Mouse (Mus musculus) forebrain, embryonic 14.5 days (tissue): ENCODE results near the gene Dnajc16. TPM values are rescaled to one million over a fixed set of nuclear protein-coding genes. Genes with fewer than 3 reads are reported as not detected.

Experiments used
- ATAC-seq: fragments of 200-750 bp; cut with Nextera tagmentation; 2 replicates; pipeline ENCODE4 v1.8.0; 2017; ENCODE audit warnings: mild to moderate bottlenecking, moderate library complexity
- DNase-seq: peaks from one replicate; pipeline ENCODE4 v3.0.0-alpha.2; 2015; ENCODE audit warnings: low spot score
- H3K27ac ChIP-seq: fragments of 300-500 bp; sonication (generic); 2 replicates; pipeline ENCODE4 v1.5.1; 2014; ENCODE audit warnings: low read depth, mild to moderate bottlenecking, control low read depth, low read length, moderate library complexity
- H3K27me3 ChIP-seq: fragments of 300-500 bp; sonication (generic); replicated peaks from 2 replicates; pipeline ENCODE4 v1.6.1; 2014; ENCODE audit warnings: low read length, control low read depth, mixed read lengths; ENCODE audit not compliant: control insufficient read depth, insufficient read depth
- H3K36me3 ChIP-seq: fragments of 300-500 bp; sonication (generic); 2 replicates; pipeline ENCODE4 v1.6.1; 2014; ENCODE audit warnings: low read length, control low read depth; ENCODE audit not compliant: control insufficient read depth, insufficient read depth
- H3K4me1 ChIP-seq: fragments of 300-500 bp; sonication (generic); 2 replicates; pipeline ENCODE4 v1.6.1; 2014; ENCODE audit warnings: antibody characterized with exemption, low read length, control low read depth; ENCODE audit not compliant: control insufficient read depth, insufficient read depth
- H3K4me2 ChIP-seq: fragments of 300-500 bp; sonication (generic); 2 replicates; pipeline ENCODE4 v1.6.1; 2014; ENCODE audit warnings: mild to moderate bottlenecking, control low read depth, low read length
- H3K4me3 ChIP-seq: fragments of 300-500 bp; sonication (generic); 2 replicates; pipeline ENCODE4 v1.5.1; 2014; ENCODE audit warnings: low read depth, low read length, control low read depth
- H3K9ac ChIP-seq: fragments of 300-500 bp; sonication (generic); 2 replicates; pipeline ENCODE4 v1.6.1; 2014; ENCODE audit warnings: mild to moderate bottlenecking, low read length, control low read depth, moderate library complexity
- H3K9me3 ChIP-seq: fragments of 300-500 bp; sonication (generic); replicated peaks from 2 replicates; pipeline ENCODE4 v1.6.1; 2016; ENCODE audit warnings: low read length, control low read depth, mixed read lengths; ENCODE audit not compliant: control insufficient read depth
- WGBS: fragments of 180-500 bp; shearing (Covaris S2); extraction: QIAGEN DNeasy Blood & Tissue Kit; methylation state at CpG from one replicate; pipeline ENCODE4 v1.1.7; 2014; 5-methylcytosine and 5-hydroxymethylcytosine counted together
- polyA plus RNA-seq: library from polyadenylated mRNA; unstranded; fragments of >200 nt; fragmentation: Nextera tagmentation; extraction: Ambion mirVana; gene quantifications from 2 replicates; pipeline ENCODE4 v1.2.1, GENCODE M21; 2014

The Dnajc16 gene
- polyA plus RNA-seq, 1 experiment from 2014 or later = 3.6 TPM

DNA sequence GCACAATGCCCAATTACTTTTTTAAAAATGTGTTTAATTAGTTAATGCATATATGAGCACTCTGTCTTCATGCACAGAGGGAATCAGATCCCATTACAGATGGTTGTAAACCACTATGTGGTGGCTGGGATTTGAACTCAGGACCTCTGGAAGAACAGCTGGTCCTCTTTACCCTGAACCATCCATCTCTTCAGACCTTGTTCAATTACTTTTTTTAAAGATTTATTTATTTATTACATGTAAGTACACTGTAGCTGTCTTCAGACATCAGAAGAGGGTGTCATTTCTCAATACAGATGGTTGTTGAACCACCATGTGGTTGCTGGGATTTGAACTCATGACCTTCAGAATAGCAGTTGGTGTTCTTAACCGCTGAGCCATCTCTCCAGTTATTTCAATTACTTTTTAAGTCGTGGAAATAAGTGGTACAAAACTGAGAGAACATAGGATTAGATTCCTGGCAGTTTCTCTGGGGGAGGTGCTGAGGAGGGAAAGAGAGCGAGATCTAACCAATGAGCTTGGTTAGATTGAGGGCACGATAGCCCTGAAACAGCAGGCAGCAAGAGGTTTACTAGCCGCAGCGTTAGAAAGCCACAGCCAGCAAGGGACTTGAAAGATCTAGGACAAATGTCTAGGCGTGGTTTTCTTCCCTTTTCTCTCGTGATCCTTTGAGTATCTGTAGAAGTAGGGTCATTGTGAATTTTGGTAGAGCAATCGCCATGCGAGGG lies 2.0 kb upstream of the Dnajc16 start:
- Histone ChIP-seq H3K9me3 (no peaks in the 10 kb centered on the region), H3K4me3 (peak overlapping the region; percentile 73), H3K4me2 (peak overlapping the region; percentile 64), H3K9ac (peak overlapping the region; percentile 33; the same call in 1 of the 2 replicates), H3K27ac (peak overlapping the region; percentile 89), H3K36me3 (peaks cover 11% of the 10 kb centered on the region), H3K27me3 (no peaks in the 10 kb centered on the region), H3K4me1 (peaks cover 13% of the 10 kb centered on the region)
- no peak for ATAC-seq
- no peak for DNase-seq
- 14% methylated on average over 10 of the region's 10 CpGs for WGBS

DNA sequence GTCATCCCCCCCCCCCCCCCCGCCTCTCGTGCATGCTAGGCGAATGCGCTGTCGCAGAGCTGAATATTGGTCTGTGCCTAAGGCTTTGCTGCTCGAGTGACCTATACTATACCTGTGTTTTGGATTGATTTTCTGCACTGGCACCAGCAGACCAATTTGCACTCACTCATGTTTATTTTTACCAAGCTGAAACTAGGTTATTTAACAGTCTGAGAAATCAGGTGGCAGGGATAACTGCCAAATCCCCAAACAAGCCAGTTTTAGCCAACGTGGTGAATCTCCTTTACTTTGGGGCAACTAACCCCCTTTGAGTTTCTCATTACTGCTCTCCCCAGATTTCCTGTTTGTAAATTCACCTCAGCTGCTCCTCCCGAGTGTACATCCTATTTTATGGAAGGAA lies 1.2 kb upstream of the Dnajc16 start:
- Histone ChIP-seq H3K4me1 (peaks cover 13% of the 10 kb centered on the region), H3K4me2 (no peak overlapping the region), H3K4me3 (no peak overlapping the region), H3K9me3 (no peaks in the 10 kb centered on the region), H3K9ac (no peak overlapping the region), H3K27me3 (no peaks in the 10 kb centered on the region), H3K27ac (no peak overlapping the region), H3K36me3 (peaks cover 11% of the 10 kb centered on the region)
- ATAC-seq (no peak), DNase-seq (no peak)
- 92% methylated on average over 8 of the region's 8 CpGs for WGBS

DNA sequence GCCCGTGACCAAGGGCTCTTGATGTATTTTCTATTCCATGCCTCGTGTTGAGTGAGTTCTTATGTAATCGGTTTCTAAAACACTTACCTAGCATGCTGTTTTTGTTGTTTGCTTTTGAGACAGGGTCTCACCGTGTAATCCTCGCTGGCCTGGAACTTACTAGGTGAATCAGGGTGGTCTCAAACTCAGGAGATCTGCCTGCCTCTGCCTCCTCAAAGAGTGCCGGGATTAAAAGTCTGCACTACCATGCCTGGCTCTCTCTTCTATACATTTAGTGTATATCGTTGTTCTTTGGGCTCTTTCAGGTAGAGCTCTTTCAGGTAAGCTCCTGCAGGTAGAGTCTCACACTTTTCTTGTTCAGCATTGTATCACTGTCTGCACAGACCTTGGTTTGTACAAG lies 755 bp upstream of the Dnajc16 start:
- H3K27me3 ChIP-seq = no peaks in the 10 kb centered on the region
- WGBS = 92% methylated on average over 7 of the region's 7 CpGs
- DNase-seq = no peak
- peaks cover 13% of the 10 kb centered on the region for H3K4me1 ChIP-seq
- H3K36me3 ChIP-seq = peaks cover 15% of the 10 kb centered on the region
- no peak overlapping the region for H3K4me2 ChIP-seq
- H3K9me3 ChIP-seq = no peaks in the 10 kb centered on the region
- ATAC-seq = no peak
- H3K9ac ChIP-seq = no peak overlapping the region
- no peak overlapping the region for H3K4me3 ChIP-seq
- no peak overlapping the region for H3K27ac ChIP-seq

DNA sequence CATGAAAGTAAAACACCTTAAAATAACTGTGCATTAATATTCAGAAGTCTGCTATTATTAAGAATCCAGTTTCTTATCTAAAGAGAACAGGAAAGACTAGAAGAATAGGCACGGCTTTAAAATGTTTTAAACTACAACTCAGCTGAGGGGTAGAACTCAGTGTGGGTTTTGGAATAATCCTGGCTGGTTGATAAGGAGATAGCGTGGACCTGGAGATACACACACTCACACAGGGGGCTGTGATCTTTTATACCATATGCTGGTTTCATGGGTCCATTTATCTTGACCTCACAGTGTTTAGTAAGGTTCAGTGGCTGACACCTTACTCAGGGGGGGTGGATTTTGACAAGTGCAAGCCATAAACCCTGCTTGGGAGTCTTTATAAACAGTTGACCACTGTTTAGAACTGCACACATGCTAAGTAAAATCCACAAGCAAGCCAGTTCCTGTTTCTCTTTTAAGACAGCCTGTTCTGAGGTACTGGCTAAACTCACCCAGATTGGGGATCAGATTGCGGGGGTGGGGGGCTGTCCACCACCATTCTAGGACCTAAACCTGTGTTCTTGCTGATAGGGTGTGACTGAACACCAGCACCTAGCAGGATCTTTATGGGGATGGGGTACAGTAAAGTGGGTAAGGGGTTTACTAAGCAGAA lies 1.0 kb downstream of the Dnajc16 start:
- no peak for ATAC-seq
- no peak for DNase-seq
- peak overlapping the region; percentile 95 for H3K4me3 ChIP-seq
- no peaks in the 10 kb centered on the region for H3K9me3 ChIP-seq
- peaks cover 26% of the 10 kb centered on the region for H3K36me3 ChIP-seq
- H3K27ac ChIP-seq = 0 out of 2 replicates have a peak overlapping the region, but pooled peaks have one; percentile 74
- H3K4me2 ChIP-seq = peak overlapping the region; percentile 82
- H3K4me1 ChIP-seq = peaks cover 9% of the 10 kb centered on the region
- H3K9ac ChIP-seq = peak overlapping the region; percentile 95
- WGBS = 56% methylated on average over 3 of the region's 3 CpGs
- no peaks in the 10 kb centered on the region for H3K27me3 ChIP-seq

DNA sequence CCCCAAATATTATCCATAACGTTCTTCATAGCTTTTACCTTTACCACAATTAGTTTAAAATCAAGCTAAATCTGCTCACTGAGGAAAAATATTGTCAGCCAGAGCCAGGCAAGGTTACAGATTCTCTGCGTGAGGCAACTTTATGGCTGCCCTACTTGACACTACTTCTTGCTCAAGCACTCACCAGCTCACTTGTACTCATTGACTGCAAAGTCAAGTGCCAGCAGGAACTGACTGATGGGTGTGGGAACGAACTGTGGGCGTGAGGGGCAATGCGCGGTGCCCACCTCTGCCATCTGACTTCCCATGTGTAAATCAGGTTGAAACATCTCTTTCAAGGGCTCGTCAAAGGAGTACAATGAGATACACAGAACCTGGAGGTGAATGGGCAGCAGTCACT lies 3.3 kb downstream of the Dnajc16 start:
- no peaks in the 10 kb centered on the region for H3K9me3 ChIP-seq

DNA sequence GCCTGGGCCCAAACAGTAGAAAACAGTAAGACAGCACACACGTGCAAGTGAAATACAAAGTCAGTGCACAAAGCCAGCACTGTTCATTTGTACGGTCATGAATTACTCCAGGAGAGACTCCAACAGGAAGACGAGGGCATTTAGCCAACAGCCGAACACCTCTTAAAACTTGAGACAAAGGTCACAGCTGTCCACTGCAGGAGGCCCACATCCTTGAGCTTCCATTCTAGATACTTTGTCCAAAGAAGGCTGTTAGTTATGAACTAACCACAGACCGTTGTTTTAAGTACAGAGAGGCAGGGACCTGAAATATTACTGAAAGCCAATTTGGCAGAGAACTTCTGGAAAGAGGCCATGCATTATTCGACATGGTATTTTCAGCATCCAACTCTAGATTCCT lies 3.7 kb downstream of the Dnajc16 start:
- Histone ChIP-seq H3K9me3 (no peaks in the 10 kb centered on the region), H3K4me1 (peaks cover 5% of the 10 kb centered on the region), H3K27ac (no peak overlapping the region), H3K9ac (no peak overlapping the region), H3K4me2 (no peak overlapping the region), H3K27me3 (no peaks in the 10 kb centered on the region), H3K36me3 (peaks cover 49% of the 10 kb centered on the region), H3K4me3 (no peak overlapping the region)
- ATAC-seq (no peak), DNase-seq (no peak)
- WGBS = 79% methylated on average over 6 of the region's 6 CpGs

More for the DNA sequence above, 3.3 kb downstream of the Dnajc16 start:
- Histone ChIP-seq H3K9ac (no peak overlapping the region), H3K27ac (no peak overlapping the region), H3K4me1 (peaks cover 5% of the 10 kb centered on the region), H3K27me3 (no peaks in the 10 kb centered on the region), H3K4me3 (no peak overlapping the region), H3K4me2 (no peak overlapping the region), H3K36me3 (peaks cover 45% of the 10 kb centered on the region)
- 95% methylated on average over 7 of the region's 7 CpGs for WGBS
- ATAC-seq (no peak), DNase-seq (no peak)

DNA sequence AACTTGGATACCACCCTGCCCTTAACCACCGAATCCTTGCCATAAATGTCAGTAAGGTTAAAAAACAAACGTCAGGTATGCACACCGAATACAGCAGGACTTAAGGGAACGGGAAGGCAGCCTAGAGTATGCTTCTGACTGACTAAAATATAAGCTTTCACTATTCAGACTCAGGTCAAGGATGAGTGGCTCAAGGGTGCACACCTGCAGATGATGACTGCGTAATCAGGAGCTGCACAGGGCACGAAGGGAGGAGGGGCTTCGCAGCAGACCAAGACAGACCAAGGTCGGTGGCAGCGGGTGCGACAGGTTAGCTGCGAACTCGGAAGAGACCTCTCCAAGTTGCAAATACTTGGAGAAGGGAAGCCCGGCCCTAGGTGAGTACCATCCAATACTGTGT lies 4.6 kb downstream of the Dnajc16 start:
- DNase-seq = no peak
- Histone ChIP-seq H3K4me1 (peaks cover 5% of the 10 kb centered on the region), H3K4me2 (no peak overlapping the region), H3K4me3 (no peak overlapping the region), H3K9ac (no peak overlapping the region), H3K9me3 (no peaks in the 10 kb centered on the region), H3K27ac (no peak overlapping the region), H3K27me3 (no peaks in the 10 kb centered on the region), H3K36me3 (peaks cover 58% of the 10 kb centered on the region)
- WGBS = 95% methylated on average over 13 of the region's 13 CpGs
- ATAC-seq = no peak

DNA sequence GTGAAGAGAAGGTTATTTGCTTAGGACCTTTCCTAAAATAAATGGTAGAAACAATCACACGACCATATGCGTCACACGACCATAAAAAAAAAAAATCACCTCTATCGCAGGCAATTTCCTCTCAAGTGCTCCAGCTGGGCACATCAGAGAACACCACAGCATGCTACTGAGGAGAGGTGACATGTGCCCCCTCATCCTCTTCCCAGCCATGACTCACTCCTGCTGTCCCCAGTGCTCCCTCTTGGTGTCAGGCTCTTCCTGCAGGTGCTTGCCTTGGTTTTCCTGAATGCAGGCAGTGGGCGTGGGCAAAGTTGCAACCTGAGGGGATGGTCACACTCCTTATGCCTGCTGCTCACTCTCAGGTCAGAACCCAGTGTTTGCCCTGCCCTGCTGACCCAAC lies 5.9 kb downstream of the Dnajc16 start:
- no peak overlapping the region for H3K9ac ChIP-seq
- no peaks in the 10 kb centered on the region for H3K27me3 ChIP-seq
- no peak overlapping the region for H3K4me2 ChIP-seq
- ATAC-seq = no peak
- no peak overlapping the region for H3K4me3 ChIP-seq
- H3K36me3 ChIP-seq = peaks cover 70% of the 10 kb centered on the region
- peaks cover 4% of the 10 kb centered on the region for H3K4me1 ChIP-seq
- no peak overlapping the region for H3K27ac ChIP-seq
- no peak for DNase-seq
- 85% methylated on average over 5 of the region's 5 CpGs for WGBS
- no peaks in the 10 kb centered on the region for H3K9me3 ChIP-seq
